Mouse (Mus musculus) lung, adult 2 months (tissue): ENCODE data around the gene Sfta2.

Experiments
- CTCF ChIP-seq: fragments of 200-500 bp; IDR thresholded peaks from 2 replicates; pipeline ENCODE4 v1.5.1; 2011; ENCODE audit warnings: mild to moderate bottlenecking, low read length, control low read depth; ENCODE audit not compliant: insufficient read depth
- POLR2A ChIP-seq: fragments of 200-500 bp; IDR thresholded peaks from 2 replicates; pipeline ENCODE4 v1.6.1; 2011; ENCODE audit warnings: low read depth, mild to moderate bottlenecking, control low read depth, low read length, borderline replicate concordance; ENCODE audit errors: extremely low read depth

GRCm38 (mm10) chr17:35571477-35571876 lies 29.9 kb upstream of the Sfta2 start:
- TF ChIP-seq POLR2A (no peak), CTCF (no peak)
